Mouse (Mus musculus) bone marrow macrophage, adult 2 months (primary cell): Measurements from ENCODE around the gene Anapc7.

Source experiments
- CTCF ChIP-seq: IDR thresholded peaks from 2 replicates; pipeline ENCODE4 v1.5.1; 2012; ENCODE audit warnings: low read depth, mild to moderate bottlenecking, low read length, moderate library complexity
- POLR2A ChIP-seq: IDR thresholded peaks from 2 replicates; pipeline ENCODE4 v1.6.1; 2012; ENCODE audit warnings: mild to moderate bottlenecking, low read depth, low read length, borderline replicate concordance

GRCm38 (mm10) chr5:122471658-122472057 is 50.2 kb downstream of the Anapc7 start:
- no peak for TF ChIP-seq CTCF
- no peak for TF ChIP-seq POLR2A
